Mouse (Mus musculus) hematopoietic stem cell, adult 5-6 weeks (primary cell): ENCODE data around the gene Brms1. TPM values are rescaled to one million over a fixed set of nuclear protein-coding genes. Genes with fewer than 3 reads are reported as not detected.

Experiments
- ATAC-seq, 2 experiments: fragments of 125-278 bp in 1 of 2; replicated peaks in 1 of 2; 2 replicates each; pipeline ENCODE4 v1.8.0; 2016 to 2017; ENCODE audit warnings: inconsistent platforms in 2 of 2, mild to moderate bottlenecking in 2 of 2, moderate number of reproducible peaks in 2 of 2, low read depth in 1 of 2, moderate TSS enrichment in 1 of 2; ENCODE audit not compliant: low FRiP score in 2 of 2, poor library complexity in 2 of 2, severe bottlenecking in 2 of 2, insufficient read depth in 1 of 2, low TSS enrichment in 1 of 2
- total RNA-seq: library from RNA; stranded (forward); fragments of 172-1452, 232-1000 nt; gene quantifications from 2 replicates; pipeline ENCODE4 v1.2.3, GENCODE M21; 2017

The Brms1 gene
- total RNA-seq, 1 experiment from 2014 or later: 29.5 TPM

DNA sequence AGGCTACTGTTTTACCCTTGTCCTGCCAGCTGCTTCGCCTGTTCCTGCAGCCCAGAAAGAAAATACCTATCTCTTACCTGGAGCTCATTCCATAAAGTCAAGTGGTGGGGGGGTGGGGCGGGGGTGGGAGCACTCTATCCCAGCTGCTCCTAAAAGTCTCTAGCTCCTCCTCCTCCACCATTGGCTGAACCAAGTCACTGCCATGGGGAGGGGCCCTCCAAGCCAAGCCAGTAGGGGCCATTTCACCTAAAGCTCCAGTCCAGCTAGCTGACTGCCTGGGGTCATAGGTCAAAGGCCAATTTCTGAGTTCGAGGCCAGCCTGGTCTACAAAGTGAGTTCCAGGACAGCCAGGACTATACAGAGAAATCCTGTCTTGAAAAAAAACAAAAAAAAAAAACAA, 8.5 kb upstream of the Brms1 start:
- ATAC-seq: no peak

DNA sequence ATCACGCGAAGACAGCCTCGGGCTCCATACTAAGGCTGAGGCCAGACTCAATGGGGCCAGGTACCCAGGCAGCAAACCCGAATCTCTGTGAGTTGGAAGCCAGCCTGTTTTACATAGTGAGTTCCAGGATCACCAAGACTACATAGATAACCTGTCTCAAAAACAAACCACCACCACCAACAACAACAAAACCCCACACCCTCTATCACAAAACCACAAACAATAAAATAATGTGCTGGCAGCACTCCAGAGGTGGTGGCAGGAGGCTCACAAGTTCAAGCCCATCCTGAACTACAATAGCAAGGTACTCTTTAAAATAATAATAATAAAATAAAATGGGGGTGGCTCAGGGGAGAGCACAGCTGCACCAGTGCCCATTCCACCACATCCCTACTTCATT, 4.6 kb upstream of the Brms1 start:
- no peak for ATAC-seq

GRCm38 (mm10) chr19:5037678-5038571, 3.2 kb upstream of the Brms1 start:
- ATAC-seq: no peak

- ATAC-seq: peak; percentile 79 to 89
Measured at GRCm38 (mm10) chr19:5038709-5039156, 2.4 kb upstream of the Brms1 start, which contains the start of the genes B4gat1 and AC124502.3. B4gat1 (plus strand) TSS chr19:5038826. AC124502.3 (plus strand) TSS chr19:5038891.

GRCm38 (mm10) chr19:5039301-5040114, 1.6 kb upstream of the Brms1 start:
- ATAC-seq: no peak

DNA sequence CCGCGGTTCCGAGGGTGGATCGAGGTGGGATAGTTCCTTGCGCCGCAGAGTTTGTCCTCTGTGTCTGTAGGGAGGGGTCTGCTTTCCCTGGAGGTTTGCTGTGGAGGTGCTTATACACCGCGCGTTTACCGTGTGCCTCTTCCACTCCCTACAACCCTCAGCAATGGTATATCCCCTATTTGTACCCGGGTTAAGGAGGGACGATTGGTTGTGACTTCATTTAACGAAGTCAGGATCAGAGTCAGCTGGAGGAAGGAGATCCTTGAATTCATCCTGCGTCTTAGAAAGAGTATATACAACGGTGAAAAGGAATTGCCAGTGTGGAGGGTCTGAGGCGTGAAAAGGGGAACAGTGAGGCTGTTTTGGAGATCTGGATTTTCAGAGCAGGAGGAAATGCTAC, 434 bp downstream of the Brms1 start:
- no peak for ATAC-seq

DNA sequence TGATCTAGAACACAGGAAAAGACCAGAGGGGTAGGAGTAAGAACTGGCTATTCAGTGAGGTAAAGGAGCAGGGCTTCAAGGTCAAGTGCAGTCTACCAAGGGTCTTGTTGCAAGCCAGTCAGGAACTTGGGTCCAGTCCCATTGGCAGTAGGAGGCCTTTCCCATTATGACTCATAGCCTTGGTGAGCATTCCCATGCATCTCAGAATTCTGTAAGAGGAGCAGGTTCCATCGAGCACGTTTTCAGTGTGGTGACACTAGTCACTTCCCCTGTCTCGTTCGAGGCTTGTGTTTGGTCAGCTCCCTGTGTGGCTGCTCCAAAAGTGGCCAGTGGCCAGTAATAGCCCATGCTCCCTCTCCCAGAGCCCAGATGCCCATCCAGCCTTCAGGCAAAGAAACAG, 4.4 kb downstream of the Brms1 start:
- ATAC-seq: no peak

DNA sequence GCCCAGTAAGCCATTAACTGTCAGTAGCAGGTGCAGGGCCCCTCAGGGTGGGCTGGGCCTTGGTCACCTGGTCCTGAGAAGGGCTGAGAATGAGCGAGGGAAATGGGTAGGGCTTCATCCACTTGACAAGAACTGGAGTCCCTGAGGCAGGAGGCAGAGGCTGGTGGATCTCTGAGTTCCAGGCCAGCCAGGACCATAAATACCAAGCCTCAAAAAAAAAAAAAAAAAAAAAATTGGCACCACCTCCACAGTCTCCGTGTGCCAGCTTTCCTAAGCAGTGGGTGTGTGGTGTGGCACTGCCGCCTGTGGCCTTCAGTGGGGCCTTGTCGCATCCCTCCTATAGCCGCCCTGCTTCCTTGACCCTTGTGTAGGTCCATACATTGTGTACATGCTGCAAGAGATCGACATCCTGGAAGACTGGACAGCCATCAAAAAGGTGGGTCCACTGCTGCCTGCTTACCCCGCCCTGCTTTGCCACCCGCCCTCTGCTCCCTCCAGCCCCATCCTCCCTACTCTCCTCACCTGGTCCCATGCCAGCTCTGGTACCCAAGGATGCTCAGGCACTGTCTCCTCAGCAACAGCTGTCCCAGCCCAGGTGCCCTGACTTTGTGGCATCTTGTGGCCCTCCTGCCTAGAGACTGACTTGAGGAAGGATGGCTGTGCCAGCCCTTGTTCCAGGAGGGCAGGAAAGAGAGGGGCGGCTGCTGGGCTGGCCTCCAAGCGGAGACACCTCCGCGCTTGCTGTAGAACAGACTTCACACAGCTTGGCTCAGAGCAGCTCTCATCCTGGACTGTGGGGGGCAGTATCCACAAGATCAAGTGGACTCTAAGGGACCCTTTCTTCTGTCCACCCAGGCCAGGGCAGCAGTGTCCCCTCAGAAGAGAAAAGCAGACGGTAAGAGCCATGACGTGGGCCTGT, 7.2 kb downstream of the Brms1 start:
- ATAC-seq: no peak

GRCm38 (mm10) chr19:5049325-5049724, 8.2 kb downstream of the Brms1 start:
- ATAC-seq: no peak

DNA sequence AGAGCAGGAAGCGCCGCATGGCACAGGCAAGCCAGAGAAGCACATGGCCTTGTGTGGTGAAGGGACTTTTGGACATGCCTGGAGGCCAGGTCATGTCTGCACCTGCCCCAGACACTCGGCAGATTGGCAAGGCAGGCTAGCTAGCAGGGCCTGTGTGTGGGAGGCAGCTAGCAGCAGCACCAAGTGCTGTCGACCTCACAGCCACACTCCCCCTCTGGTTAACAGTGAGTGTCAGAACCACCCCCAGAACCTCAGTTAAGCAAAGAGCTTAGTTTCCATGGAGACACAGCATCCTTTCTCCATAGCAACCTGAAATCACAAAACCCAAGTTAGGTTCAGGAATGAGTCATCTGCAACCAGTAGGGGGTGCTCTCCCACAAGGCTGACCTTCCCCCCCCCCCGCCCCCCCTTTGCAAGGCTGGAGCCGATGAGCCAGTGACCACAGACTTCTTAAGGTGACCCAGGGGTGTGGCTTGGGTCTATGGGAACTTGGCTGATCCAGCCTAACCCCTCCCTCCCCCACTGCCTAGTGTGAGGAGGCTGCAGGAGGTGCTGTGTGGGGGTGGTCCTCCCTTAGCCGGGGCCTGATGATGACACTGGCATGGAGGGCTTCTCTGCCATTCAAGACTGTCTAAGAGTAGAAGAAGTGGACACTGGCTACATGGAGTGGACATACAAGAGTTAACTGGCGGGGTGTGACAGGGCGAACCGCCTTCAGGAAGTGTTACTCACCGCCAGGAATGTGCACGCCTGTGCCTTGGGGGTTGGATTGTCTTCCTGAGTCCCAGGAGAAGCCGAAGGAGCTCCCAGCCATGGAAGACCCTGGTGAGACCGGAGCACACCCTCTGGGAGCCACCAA, 9.1 kb downstream of the Brms1 start, which contains the start of gene Rin1:
TSS of gene Rin1 (plus strand) at position 435 of the 859 bp plus-strand sequence.
- no peak for ATAC-seq

DNA sequence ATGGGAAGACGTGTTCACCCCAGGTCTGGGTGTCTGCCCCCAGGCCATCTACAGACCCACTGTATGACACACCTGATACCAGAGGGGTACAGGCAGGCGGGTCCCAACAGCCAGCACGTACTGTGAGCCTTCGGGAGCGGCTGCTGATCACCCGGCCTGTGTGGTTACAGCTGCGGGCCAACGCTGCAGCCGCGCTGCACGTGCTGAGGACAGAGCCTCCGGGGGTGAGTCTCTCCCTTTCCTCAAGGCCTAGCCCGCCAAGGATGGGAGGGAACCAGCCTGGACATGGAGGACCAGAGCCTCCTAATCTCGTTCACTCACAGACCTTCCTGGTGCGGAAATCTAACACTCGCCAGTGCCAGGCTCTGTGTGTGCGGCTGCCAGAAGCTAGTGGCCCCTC, 9.9 kb downstream of the Brms1 start:
- ATAC-seq: peak in 1 of 2 experiments; percentile 42; a peak in 2 of 4 replicates

DNA sequence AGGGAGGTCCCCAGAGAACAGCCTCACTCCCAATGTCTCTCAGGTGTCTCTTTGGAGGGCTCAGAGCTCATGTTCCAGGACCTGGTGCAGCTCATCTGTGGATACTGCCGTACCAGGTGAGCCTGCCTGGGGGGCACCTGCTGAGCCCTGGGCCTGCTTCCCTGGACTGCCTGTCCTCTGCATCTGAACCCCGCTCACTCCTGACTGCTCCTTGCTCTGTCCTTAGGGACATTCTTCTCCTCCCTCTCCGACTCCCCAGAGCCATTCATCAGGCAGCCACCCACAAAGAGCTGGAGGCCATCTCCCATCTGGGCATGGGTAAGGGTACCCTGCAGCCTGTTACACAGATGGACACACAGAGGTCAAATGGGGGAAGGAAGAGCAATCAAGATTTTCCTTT, 10.4 kb downstream of the Brms1 start:
- no peak for ATAC-seq

GRCm38 (mm10) chr19:5052166-5052822, 11.1 kb downstream of the Brms1 start:
- ATAC-seq: 0 out of 4 replicates have a peak, but pooled peaks of 1 of the 2 experiments have one; percentile 22

- ATAC-seq: no peak
Measured at GRCm38 (mm10) chr19:5052853-5053252, 11.7 kb downstream of the Brms1 start.

DNA sequence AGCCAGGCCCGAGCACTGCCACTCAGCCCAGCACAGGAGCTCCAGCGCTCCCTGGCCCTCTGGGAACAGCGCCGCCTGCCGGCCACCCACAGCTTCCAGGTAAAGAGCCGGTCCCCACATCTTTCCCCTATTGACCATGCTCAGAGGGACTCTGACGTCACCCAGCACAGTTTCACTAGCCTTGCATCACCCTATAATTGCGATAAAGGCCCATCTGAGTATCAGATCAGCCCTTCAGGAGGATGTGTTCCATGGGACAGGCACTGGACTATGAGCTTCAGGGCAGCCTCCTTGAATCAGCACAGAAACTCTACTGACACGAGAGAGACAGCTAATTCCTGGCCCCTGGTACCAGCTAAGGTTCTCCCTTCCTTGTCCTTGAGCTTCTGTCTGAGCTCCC, 12.8 kb downstream of the Brms1 start:
- no peak; a peak in 1 of 4 replicates for ATAC-seq

- ATAC-seq: peak; percentile 40 to 51; a peak in 2 of 4 replicates
Measured at GRCm38 (mm10) chr19:5056251-5056650, 15.1 kb downstream of the Brms1 start.
